ENCODE assay signal across 8 mouse cellular contexts in the genomic region with DNA sequence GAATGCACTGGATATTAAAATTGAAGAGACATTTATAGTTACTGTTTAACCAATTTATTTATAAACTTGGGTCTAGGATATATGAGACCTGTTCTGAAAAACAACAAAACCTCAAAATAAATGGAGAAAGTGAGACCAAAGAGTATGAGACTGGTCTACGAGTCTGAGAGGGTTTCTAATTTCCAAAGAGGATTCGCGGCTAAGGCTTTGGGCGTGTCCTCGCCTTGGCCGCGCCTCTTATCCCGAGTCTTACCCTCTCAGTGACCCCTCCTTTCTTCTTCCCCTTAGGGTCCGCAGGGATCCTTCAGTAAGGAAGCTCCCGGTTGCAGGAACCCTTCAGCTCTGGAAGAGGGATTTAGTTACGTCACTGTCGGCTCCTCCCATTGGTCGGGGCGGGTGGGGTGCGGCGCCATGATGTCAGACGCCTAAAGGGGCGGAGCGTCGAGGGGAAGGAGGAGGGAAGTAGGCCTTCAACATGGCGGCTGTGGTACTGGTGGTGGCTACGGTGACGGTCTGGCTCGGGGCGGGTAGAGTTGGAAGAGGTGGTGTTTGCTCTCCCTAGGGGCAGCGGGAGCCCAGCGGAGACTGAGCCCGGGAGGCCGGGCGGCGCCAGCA. TPM values are rescaled to one million over a fixed set of nuclear protein-coding genes. Genes with fewer than 3 reads are reported as not detected.
A peak's percentile ranks its signal among the peaks of the same experiment; 100 is the strongest.
DNase-seq lines count a peak whose midpoint lies in the region; ATAC-seq and TF ChIP-seq lines count a peak whose summit lies in the region.

A gene (plus strand): TSS at position 413 of the 615 bp plus-strand sequence.

- peak within 1 kb of the TSS; percentile 93 for H3K27ac ChIP-seq in heart, embryonic 11.5 days (ENCODE audit: low read depth, low read length)
- H3K27ac ChIP-seq in kidney, embryonic 16.5 days (ENCODE audit: low read length), result peak within 1 kb of the TSS; percentile 96
- peak within 1 kb of the TSS; percentile 87 for H3K27ac ChIP-seq in liver, adult 2 months (replicated peaks; ENCODE audit: insufficient read depth, low read depth, low read length)

- H3K79me3 ChIP-seq in C2C12 (ENCODE audit: low read depth), result peaks cover 43% of the 10 kb centered on the region

- H3K9me3 ChIP-seq in erythroblast, embryonic 14.5 days (ENCODE audit: control insufficient read depth, low read length), result no peaks in the 10 kb centered on the region
- no peaks in the 10 kb centered on the region for H3K9me3 ChIP-seq in heart, embryonic 11.5 days (replicated peaks; ENCODE audit: control insufficient read depth, low read length)
- no peaks in the 10 kb centered on the region for H3K9me3 ChIP-seq in kidney, embryonic 16.5 days (ENCODE audit: low read length)

- peak; percentile 69; the same call in 1 of the 2 replicates for TF ChIP-seq POLR2A in brain, embryonic 14.5 days (IDR thresholded peaks at IDR 0.05; ENCODE audit: borderline replicate concordance, extremely low read depth, insufficient read depth, insufficient read length, poor library complexity, severe bottlenecking)
- TF ChIP-seq POLR2A in liver, adult 2 months (IDR thresholded peaks at IDR 0.05; ENCODE audit: extremely low read depth, insufficient read depth, low read length), result peak; percentile 93
- TF ChIP-seq POLR2A in myocyte (IDR thresholded peaks at IDR 0.05; ENCODE audit: insufficient read length, low read depth), result peak; percentile 98

- peak within 1 kb of the TSS; percentile 92 for H3K9ac ChIP-seq in heart, embryonic 11.5 days (ENCODE audit: low read depth, low read length)
- H3K9ac ChIP-seq in kidney, embryonic 16.5 days (replicated peaks; ENCODE audit: low read length), result peak within 1 kb of the TSS; percentile 88
- H3K9ac ChIP-seq in liver, adult 2 months (ENCODE audit: low read depth, low read length), result peak within 1 kb of the TSS; percentile 85

- DNase-seq in brain, embryonic 14.5 days (ENCODE audit: low read depth), result peak; percentile 99
- peak; percentile 86 for DNase-seq in liver, adult 2 months (ENCODE audit: extremely low read depth, low read depth, low spot score)
- peak; percentile 93 for DNase-seq in splenic B cell, adult 2 months (ENCODE audit: low read depth, low spot score)

- H3K4me3 ChIP-seq in C2C12 (ENCODE audit: insufficient read depth, poor library complexity, severe bottlenecking) (peak within 1 kb of the TSS; percentile 89), myocyte (peak within 1 kb of the TSS; percentile 86)
- peak within 1 kb of the TSS; percentile 94 for H3K4me3 ChIP-seq in erythroblast, embryonic 14.5 days (replicated peaks)
- peak within 1 kb of the TSS; percentile 86 for H3K4me3 ChIP-seq in heart, embryonic 11.5 days (ENCODE audit: low read depth, low read length)
- H3K4me3 ChIP-seq in kidney, embryonic 16.5 days (ENCODE audit: low read length), result peak within 1 kb of the TSS; percentile 83
- H3K4me3 ChIP-seq in liver, adult 2 months (ENCODE audit: insufficient read depth, low read depth, low read length), result peak within 1 kb of the TSS; percentile 76

- H3ac ChIP-seq in C2C12 (ENCODE audit: control insufficient read depth, insufficient read length, low read depth) (peak within 1 kb of the TSS; percentile 88), myocyte (ENCODE audit: control insufficient read depth, insufficient read length) (peak within 1 kb of the TSS; percentile 86)

- TF ChIP-seq CTCF in C2C12 (IDR thresholded peaks at IDR 0.05; ENCODE audit: control insufficient read depth, insufficient read depth, insufficient read length), result no peak
- TF ChIP-seq CTCF in brain, embryonic 14.5 days (IDR thresholded peaks at IDR 0.05; ENCODE audit: borderline replicate concordance, extremely low read depth, insufficient read depth, insufficient read length), result no peak
- no peak for TF ChIP-seq CTCF in liver, adult 2 months (IDR thresholded peaks at IDR 0.05; ENCODE audit: low read depth, low read length)

- ATAC-seq in heart, embryonic 11.5 days (replicated peaks; ENCODE audit: insufficient number of reproducible peaks, low FRiP score, low TSS enrichment), result peak; percentile 94
- ATAC-seq in kidney, embryonic 16.5 days (ENCODE audit: low FRiP score, low TSS enrichment), result peak; percentile 99

- H3K4me1 ChIP-seq in erythroblast, embryonic 14.5 days (ENCODE audit: control insufficient read depth), result peaks cover 48% of the 10 kb centered on the region
- peaks cover 5% of the 10 kb centered on the region; the same call in 1 of the 2 replicates for H3K4me1 ChIP-seq in heart, embryonic 11.5 days (ENCODE audit: control insufficient read depth, insufficient read depth, low read length)
- H3K4me1 ChIP-seq in kidney, embryonic 16.5 days (ENCODE audit: insufficient read depth, low read length), result peaks cover 9% of the 10 kb centered on the region
- peaks cover 9% of the 10 kb centered on the region for H3K4me1 ChIP-seq in liver, adult 2 months (ENCODE audit: control insufficient read depth, insufficient read depth, low read length)

- H3K4me2 ChIP-seq in heart, embryonic 11.5 days, result peak within 1 kb of the TSS; percentile 66
- peak within 1 kb of the TSS; percentile 75 for H3K4me2 ChIP-seq in kidney, embryonic 16.5 days (replicated peaks; ENCODE audit: low read depth, low read length)
- peak within 1 kb of the TSS; percentile 97 for H3K4me2 ChIP-seq in myocyte (ENCODE audit: low read depth)

- peaks cover 48% of the 10 kb centered on the region for H3K79me2 ChIP-seq in C2C12 (ENCODE audit: control insufficient read depth, insufficient read depth)
- H3K79me2 ChIP-seq in liver, adult 2 months (ENCODE audit: control insufficient read depth, insufficient read depth, low read length), result peaks cover 7% of the 10 kb centered on the region; the same call in 1 of the 2 replicates
- peaks cover 46% of the 10 kb centered on the region for H3K79me2 ChIP-seq in myocyte (ENCODE audit: control insufficient read depth, insufficient read depth)

- H3K27me3 ChIP-seq in C2C12 (ENCODE audit: control insufficient read depth, insufficient read depth, insufficient read length) (no peaks in the 10 kb centered on the region), myocyte (ENCODE audit: control insufficient read depth, insufficient read depth, insufficient read length) (no peaks in the 10 kb centered on the region)
- no peaks in the 10 kb centered on the region for H3K27me3 ChIP-seq in erythroblast, embryonic 14.5 days (ENCODE audit: control insufficient read depth)
- no peaks in the 10 kb centered on the region for H3K27me3 ChIP-seq in heart, embryonic 11.5 days (ENCODE audit: control insufficient read depth, insufficient read depth, low read length)
- no peaks in the 10 kb centered on the region for H3K27me3 ChIP-seq in kidney, embryonic 16.5 days (ENCODE audit: insufficient read depth, low read length)
- no peaks in the 10 kb centered on the region for H3K27me3 ChIP-seq in liver, adult 2 months (ENCODE audit: control insufficient read depth, insufficient read depth, low read length)
- H3K27me3 ChIP-seq in splenic B cell, adult 2 months (ENCODE audit: control insufficient read depth, insufficient read depth, low read length, poor library complexity, severe bottlenecking), result no peaks in the 10 kb centered on the region

- H3K36me3 ChIP-seq in C2C12 (ENCODE audit: control insufficient read depth, insufficient read depth) (peaks cover 8% of the 10 kb centered on the region), myocyte (ENCODE audit: control insufficient read depth, insufficient read depth) (no peaks in the 10 kb centered on the region)
- peaks cover 12% of the 10 kb centered on the region for H3K36me3 ChIP-seq in erythroblast, embryonic 14.5 days (ENCODE audit: control insufficient read depth)
- peaks cover 2% of the 10 kb centered on the region; the same call in 1 of the 2 replicates for H3K36me3 ChIP-seq in heart, embryonic 11.5 days (ENCODE audit: control insufficient read depth, insufficient read depth, low read length)
- peaks cover 10% of the 10 kb centered on the region; the same call in 1 of the 2 replicates for H3K36me3 ChIP-seq in kidney, embryonic 16.5 days (ENCODE audit: insufficient read depth, low read length)
- H3K36me3 ChIP-seq in liver, adult 2 months (ENCODE audit: control insufficient read depth, insufficient read depth, low read length), result no peaks in the 10 kb centered on the region
- no peaks in the 10 kb centered on the region for H3K36me3 ChIP-seq in splenic B cell, adult 2 months (ENCODE audit: control insufficient read depth, insufficient read depth, low read length, poor library complexity, severe bottlenecking)

- WGBS in heart, embryonic 11.5 days (ENCODE audit: insufficient replicate concordance), result under 1% methylated on average over 31 of the region's 31 CpGs
- under 1% methylated on average over 30 of the region's 31 CpGs for WGBS in kidney, embryonic 16.5 days
- WGBS in liver, adult 2 months, result under 1% methylated on average over 31 of the region's 31 CpGs

TF ChIP-seq in C2C12, 6 proteins besides CTCF, POLR2A, EP300 and RAD21:
- TF ChIP-seq MAX (IDR thresholded peaks at IDR 0.05) (no peak), USF1 (IDR thresholded peaks at IDR 0.05; ENCODE audit: low read depth) (no peak), MYOD1 (IDR thresholded peaks at IDR 0.05; ENCODE audit: control insufficient read depth, insufficient read length, low read depth) (no peak)

TF ChIP-seq in myocyte, 11 proteins besides CTCF, POLR2A, EP300 and RAD21:
- TF ChIP-seq POLR2AphosphoS2 (IDR thresholded peaks at IDR 0.05; ENCODE audit: insufficient read length, low read depth), result peak; percentile 98
- no peak for TF ChIP-seq TCF3 (IDR thresholded peaks at IDR 0.05; ENCODE audit: insufficient read length, low read depth)
- TF ChIP-seq CEBPB (IDR thresholded peaks at IDR 0.05; ENCODE audit: insufficient read depth, poor library complexity, severe bottlenecking), result no peak
- TF ChIP-seq SRF (IDR thresholded peaks at IDR 0.05; ENCODE audit: control insufficient read depth, insufficient read length, low read depth), result peak; percentile 47
TF ChIP-seq in myocyte: peak in this region for 2.

RNA-seq across cellular contexts. Expression of the gene that starts here (rescaled TPM):
- polyA plus RNA-seq in C2C12 (2012; fragmentation: generic; extraction: Trizol) (20.0 TPM), myocyte (2012; fragmentation: generic; extraction: Trizol) (29.2 TPM)
- polyA plus RNA-seq in brain, embryonic 14.5 days (2012; rRNA removed), result 55.5 and 59.5 TPM in 2 replicates
- 7.0 and 7.3 TPM in 2 replicates for polyA plus RNA-seq in erythroblast, embryonic 14.5 days (2012)
- 52.3 and 52.6 TPM in 2 replicates for polyA plus RNA-seq in heart, embryonic 11.5 days (2014; fragmentation: Nextera tagmentation; extraction: Ambion mirVana)
- polyA plus RNA-seq in kidney, embryonic 16.5 days (2015; fragmentation: Nextera tagmentation; extraction: Ambion mirVana), result 59.9 and 62.7 TPM in 2 replicates
- total RNA-seq in liver, adult 2 months (2014; rRNA removed), result 15.5 and 17.7 TPM in 2 replicates
- 39.3 and 45.0 TPM in 2 replicates for polyA plus RNA-seq in liver, adult 2 months (2012; rRNA removed)

Comparison
In these comparisons a context has a peak if more than half of its experiments do, and no peak if none do; other contexts are left out.
1. Peak in every context shown above with its lines: DNase-seq, ATAC-seq, H3K4me3 ChIP-seq and H3K27ac ChIP-seq.